In genomic region chr19:47730691-47731070, GRCm38 (mm10) we compare ENCODE assay signal across 8 mouse cellular contexts. TPM values are rescaled to one million over a fixed set of nuclear protein-coding genes. Genes with fewer than 3 reads are reported as not detected.
DNase-seq lines count a peak whose midpoint lies in the region; ATAC-seq and TF ChIP-seq lines count a peak whose summit lies in the region.

No protein-coding gene starts in this region.

- H3K4me1 ChIP-seq in erythroblast, embryonic 14.5 days (ENCODE audit: control insufficient read depth): peaks cover 20% of the 10 kb centered on the region
- peaks cover 43% of the 10 kb centered on the region for H3K4me1 ChIP-seq in heart, embryonic 13.5 days
- peaks cover 6% of the 10 kb centered on the region; the same call in 1 of the 2 replicates for H3K4me1 ChIP-seq in liver, postnatal 0 days (ENCODE audit: insufficient read depth)
- H3K4me1 ChIP-seq in neural tube, embryonic 12.5 days: peaks cover 5% of the 10 kb centered on the region

- peak overlapping the region; percentile 85 for H3K9ac ChIP-seq in heart, embryonic 13.5 days
- H3K9ac ChIP-seq in liver, postnatal 0 days (replicated peaks): peak overlapping the region; percentile 71
- peak overlapping the region; percentile 74 for H3K9ac ChIP-seq in neural tube, embryonic 12.5 days

- ATAC-seq in CD4-positive, CD25-positive, alpha-beta regulatory T cell, adult 4 months: peak; percentile 72
- ATAC-seq in heart, embryonic 13.5 days (ENCODE audit: extremely low read depth, insufficient number of reproducible peaks, low FRiP score, low TSS enrichment): peak; percentile 53; the same call in 1 of the 2 replicates
- peak; percentile 26 for ATAC-seq in liver, postnatal 0 days
- peak; percentile 78 for ATAC-seq in neural tube, embryonic 12.5 days (ENCODE audit: low FRiP score, low read depth)

- peaks cover 33% of the 10 kb centered on the region for H3K36me3 ChIP-seq in erythroblast, embryonic 14.5 days (ENCODE audit: control insufficient read depth)
- H3K36me3 ChIP-seq in heart, embryonic 13.5 days: peaks cover 32% of the 10 kb centered on the region
- peaks cover 27% of the 10 kb centered on the region for H3K36me3 ChIP-seq in liver, postnatal 0 days (replicated peaks; ENCODE audit: insufficient read depth, low read length)
- H3K36me3 ChIP-seq in neural tube, embryonic 12.5 days: peaks cover 29% of the 10 kb centered on the region

- H3K27me3 ChIP-seq in erythroblast, embryonic 14.5 days (ENCODE audit: control insufficient read depth): no peaks in the 10 kb centered on the region
- no peaks in the 10 kb centered on the region for H3K27me3 ChIP-seq in heart, embryonic 13.5 days (replicated peaks)
- no peaks in the 10 kb centered on the region for H3K27me3 ChIP-seq in liver, postnatal 0 days (ENCODE audit: insufficient read depth, low read length)
- H3K27me3 ChIP-seq in neural tube, embryonic 12.5 days (replicated peaks): no peaks in the 10 kb centered on the region

- H3K27ac ChIP-seq in heart, embryonic 13.5 days (replicated peaks): peak overlapping the region; percentile 99
- peak overlapping the region; percentile 95 for H3K27ac ChIP-seq in liver, postnatal 0 days (ENCODE audit: low read depth)
- peak overlapping the region; percentile 80 for H3K27ac ChIP-seq in neural tube, embryonic 12.5 days

- H3K4me2 ChIP-seq in heart, embryonic 13.5 days: peak overlapping the region; percentile 79
- H3K4me2 ChIP-seq in liver, postnatal 0 days (ENCODE audit: low read depth, low read length): peak overlapping the region; percentile 87
- peak overlapping the region; percentile 79 for H3K4me2 ChIP-seq in neural tube, embryonic 12.5 days (replicated peaks)

- no peak for TF ChIP-seq EP300 in liver, postnatal 0 days (IDR thresholded peaks at IDR 0.05; ENCODE audit: low read depth)

- no peaks in the 10 kb centered on the region for H3K9me3 ChIP-seq in erythroblast, embryonic 14.5 days (ENCODE audit: control insufficient read depth, low read length)
- H3K9me3 ChIP-seq in heart, embryonic 13.5 days: no peaks in the 10 kb centered on the region
- no peaks in the 10 kb centered on the region for H3K9me3 ChIP-seq in liver, postnatal 0 days (ENCODE audit: low read length)
- no peaks in the 10 kb centered on the region for H3K9me3 ChIP-seq in neural tube, embryonic 12.5 days

- DNase-seq in adrenal gland, postnatal 36 days: peak; percentile 72 to 75
- DNase-seq in kidney, postnatal 14 days: peak; percentile 61
- peak; percentile 73 for DNase-seq in liver, postnatal 0 days
- DNase-seq in telencephalon, adult 2 months (ENCODE audit: low read depth, low spot score): peak; percentile 86

- TF ChIP-seq CTCF in liver, postnatal 0 days (IDR thresholded peaks at IDR 0.05; ENCODE audit: low read depth): no peak

- H3K4me3 ChIP-seq in erythroblast, embryonic 14.5 days (replicated peaks): peak overlapping the region; percentile 78
- peak overlapping the region; percentile 71 for H3K4me3 ChIP-seq in heart, embryonic 13.5 days
- peak overlapping the region; percentile 91 for H3K4me3 ChIP-seq in liver, postnatal 0 days (ENCODE audit: low read depth, low read length)
- peak overlapping the region; percentile 76 for H3K4me3 ChIP-seq in neural tube, embryonic 12.5 days

- WGBS in heart, embryonic 13.5 days: under 1% methylated on average over 12 of the region's 12 CpGs
- WGBS in liver, postnatal 0 days (ENCODE audit: insufficient replicate concordance): under 1% methylated on average over 12 of the region's 12 CpGs
- WGBS in neural tube, embryonic 12.5 days: 0% methylated on average over 12 of the region's 12 CpGs

RNA-seq across cellular contexts. Expression of gene Sfr1, which starts 0.8 kb away (rescaled TPM):
- 100 to 1,000 TPM; 144 to 161 TPM for polyA plus RNA-seq in CD4-positive, CD25-positive, alpha-beta regulatory T cell, adult 4 months (2017; shearing (Covaris generic))
- total RNA-seq in adrenal gland, postnatal 36 days (2021): 100 to 1,000 TPM in 1 of 2 experiments, 10 to 100 TPM in 1; 97.7 to 101 TPM
- polyA plus RNA-seq in erythroblast, embryonic 14.5 days (2012): 0.80 and 0.81 TPM in 2 replicates
- polyA plus RNA-seq in heart, embryonic 13.5 days (2015; fragmentation: Nextera tagmentation; extraction: Ambion mirVana): 194 and 210 TPM in 2 replicates
- 69.3 and 69.6 TPM in 2 replicates for polyA plus RNA-seq in liver, postnatal 0 days (2015; fragmentation: Nextera tagmentation; extraction: Ambion mirVana)
- 235 and 257 TPM in 2 replicates for polyA plus RNA-seq in neural tube, embryonic 12.5 days (2016; fragmentation: Nextera tagmentation; extraction: Ambion mirVana)

RNA-seq across cellular contexts. Expression of gene Col17a1, which starts 38.8 kb away (rescaled TPM):
- not detected for polyA plus RNA-seq in CD4-positive, CD25-positive, alpha-beta regulatory T cell, adult 4 months (2017; shearing (Covaris generic))
- under 1 TPM in 1 of 2 experiments, not detected in 1; 0.17 TPM for total RNA-seq in adrenal gland, postnatal 36 days (2021)
- polyA plus RNA-seq in erythroblast, embryonic 14.5 days (2012): 0.01 TPM in 1 of 2 replicates, not detected in the other
- 0.51 and 1.1 TPM in 2 replicates for polyA plus RNA-seq in heart, embryonic 13.5 days (2015; fragmentation: Nextera tagmentation; extraction: Ambion mirVana)
- polyA plus RNA-seq in liver, postnatal 0 days (2015; fragmentation: Nextera tagmentation; extraction: Ambion mirVana): 0.11 and 0.14 TPM in 2 replicates
- 0.43 and 0.56 TPM in 2 replicates for polyA plus RNA-seq in neural tube, embryonic 12.5 days (2016; fragmentation: Nextera tagmentation; extraction: Ambion mirVana)

Comparison
In these comparisons a context has a peak if more than half of its experiments do, and no peak if none do; other contexts are left out.
1. Peak in every context shown above with its lines: DNase-seq, ATAC-seq, H3K4me3 ChIP-seq and H3K27ac ChIP-seq.
2. ATAC-seq: peak in every context shown above with its lines; median percentile 78 in neural tube, embryonic 12.5 days; 72 in CD4-positive, CD25-positive, alpha-beta regulatory T cell, adult 4 months; 53 in heart, embryonic 13.5 days; 26 in liver, postnatal 0 days.
3. RNA of gene Sfr1, which starts 0.8 kb away (polyA plus RNA-seq): 235 to 257 TPM in neural tube, embryonic 12.5 days, 194 to 210 TPM in heart, embryonic 13.5 days, 144 to 161 TPM in CD4-positive, CD25-positive, alpha-beta regulatory T cell, adult 4 months and 69.3 to 69.6 TPM in liver, postnatal 0 days; 0.80 to 0.81 TPM in erythroblast, embryonic 14.5 days; every median in the first group is over 10 times any median in the second.